Mouse (Mus musculus): ENCODE measurements around the gene Rassf2.

Rassf2 gene

GRCm38 (mm10) chr2:132029646-132030417 lies at the start of gene Rassf2:
Gene Rassf2 (minus strand): TSS chr2:132030258.
- DNase-seq: peak; percentile 80 to 85

GRCm38 (mm10) chr2:132079139-132079538 lies 49.1 kb upstream of the Rassf2 start:
- no peak for DNase-seq

GRCm38 (mm10) chr2:132073052-132073451 lies 43.0 kb upstream of the Rassf2 start:
- DNase-seq: no peak

- no peak for DNase-seq
These were observed 40.1 kb upstream of the Rassf2 start for GRCm38 (mm10) chr2:132069985-132070735.

DNA sequence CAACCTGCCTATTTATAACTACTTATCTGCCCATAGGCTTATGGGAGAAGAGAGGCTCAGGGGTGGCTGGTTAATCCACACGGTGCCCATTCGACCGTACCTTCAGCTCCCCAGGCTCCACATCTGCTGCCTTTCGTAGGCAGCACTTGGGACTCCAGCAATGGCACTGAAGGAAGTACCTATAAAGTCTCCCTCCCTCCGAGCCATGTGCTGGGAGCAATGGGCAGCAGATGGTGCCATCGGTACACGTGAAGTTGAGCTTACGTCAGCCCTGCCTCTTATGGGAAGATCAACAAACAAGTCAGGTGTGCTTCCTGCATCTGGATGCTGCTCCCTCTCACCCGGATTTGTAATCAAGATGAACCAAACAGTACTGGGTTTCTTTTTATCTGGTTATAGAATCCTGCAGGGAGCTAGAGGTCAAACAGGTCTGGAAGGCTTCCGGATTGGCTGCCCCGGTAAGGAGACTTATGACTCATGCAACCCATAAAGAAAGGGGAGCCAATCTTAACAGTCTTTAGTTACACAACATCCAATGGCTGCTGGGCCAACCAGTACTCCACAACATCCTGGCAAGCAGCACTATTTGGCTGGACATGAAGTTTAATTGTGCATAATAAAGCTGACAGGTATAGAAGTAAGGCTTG lies 34.2 kb upstream of the Rassf2 start:
- peak in 1 of 2 experiments; percentile 26 for DNase-seq

- DNase-seq: no peak
These were observed 33.7 kb upstream of the Rassf2 start for GRCm38 (mm10) chr2:132063776-132064175.

DNA sequence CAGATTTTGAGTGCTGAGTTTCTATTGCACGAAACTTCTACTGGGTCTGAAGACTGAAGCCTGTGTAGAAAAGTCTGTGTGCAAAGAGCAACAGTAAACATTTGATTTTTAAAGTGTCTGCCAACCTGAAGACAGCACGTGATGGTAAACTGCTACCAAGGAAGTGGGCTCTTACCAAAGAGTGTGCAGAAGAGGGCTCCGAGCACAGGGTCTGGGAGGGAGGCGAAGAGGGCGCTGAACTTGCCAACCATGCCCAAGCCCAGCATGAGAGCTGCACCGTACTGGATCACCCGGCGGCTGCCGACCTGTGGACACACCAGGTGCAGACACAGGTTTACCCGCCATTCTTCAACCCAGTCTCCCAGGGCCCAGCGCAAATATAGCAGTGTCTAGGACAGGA lies 31.8 kb upstream of the Rassf2 start:
- no peak for DNase-seq

DNA sequence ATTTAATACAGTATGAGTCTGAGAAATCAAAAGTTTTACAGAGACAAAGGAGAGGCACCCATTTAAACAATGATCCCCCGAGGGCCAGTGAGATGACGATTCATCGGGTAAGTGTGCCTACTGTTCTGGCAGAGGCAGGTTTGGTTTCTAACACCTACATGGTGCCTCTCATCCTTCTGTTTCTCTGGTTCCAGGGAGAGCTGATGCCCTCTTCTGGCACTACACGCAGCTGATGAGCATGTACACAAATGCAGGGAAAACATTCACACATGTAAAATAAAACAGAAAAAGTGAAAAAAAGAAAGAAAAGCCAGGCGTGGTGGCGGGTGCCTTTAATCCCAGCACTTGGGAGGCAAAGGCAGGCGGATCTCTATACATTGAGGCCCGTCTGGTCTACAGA lies 29.9 kb upstream of the Rassf2 start:
- DNase-seq: no peak

DNA sequence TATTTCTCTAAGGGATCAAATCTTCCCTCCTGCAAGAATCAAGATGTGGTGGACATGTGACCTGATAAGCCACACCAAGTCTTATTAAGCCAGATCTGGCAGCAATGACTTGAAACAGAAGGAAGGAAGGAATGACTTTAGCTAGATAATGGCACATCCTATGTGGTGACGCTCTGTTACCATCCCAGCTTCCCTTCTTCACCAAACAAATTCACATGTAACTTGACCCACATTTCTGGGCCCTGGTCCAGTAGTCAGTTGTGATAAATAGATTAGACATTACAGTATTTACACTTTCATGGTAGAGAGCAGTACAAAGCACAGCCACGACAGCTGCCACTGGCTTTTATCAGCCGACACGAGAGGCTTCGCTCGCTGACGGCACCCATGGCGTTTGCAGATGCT lies 25.3 kb upstream of the Rassf2 start:
- DNase-seq: no peak

DNA sequence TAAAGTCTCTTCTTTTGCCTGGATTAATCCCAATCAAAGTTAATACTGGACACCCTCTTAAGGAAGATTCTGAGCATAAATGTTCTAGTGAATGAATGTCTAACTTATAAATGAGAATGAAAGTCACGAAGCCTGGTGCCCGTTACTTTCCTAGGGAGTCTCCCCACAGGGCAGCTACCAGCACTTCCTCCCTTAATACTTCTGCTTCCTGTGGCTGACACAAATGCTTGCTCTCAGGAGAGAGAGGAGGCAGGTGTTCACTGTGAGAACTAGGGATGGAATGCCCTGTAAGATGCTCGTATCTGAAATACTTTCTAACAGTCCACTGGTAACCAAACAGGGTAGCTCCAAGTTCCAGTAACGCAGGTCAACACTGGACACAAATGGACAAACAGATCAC lies 23.8 kb upstream of the Rassf2 start:
- DNase-seq: no peak

DNA sequence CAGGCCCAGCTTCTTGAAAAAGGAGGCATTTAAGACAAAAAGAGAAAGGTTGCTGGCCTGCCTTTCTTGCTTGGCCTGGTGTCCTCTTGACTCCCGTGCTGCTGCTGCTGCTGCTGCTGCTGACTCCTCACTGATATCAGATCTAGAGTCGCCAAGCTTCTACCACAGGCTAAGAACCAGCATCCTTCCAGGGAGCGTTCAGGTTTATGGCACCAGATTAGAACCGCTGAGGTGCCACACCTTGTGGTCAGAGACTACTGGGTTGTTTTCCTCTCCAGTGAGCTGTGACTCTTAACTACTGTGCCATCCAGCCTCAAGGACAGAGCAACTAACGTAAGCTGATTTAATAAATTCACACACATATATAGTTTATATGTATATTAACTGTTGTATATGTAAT lies 21.7 kb upstream of the Rassf2 start:
- DNase-seq: no peak

- no peak for DNase-seq
These were observed 19.9 kb upstream of the Rassf2 start for GRCm38 (mm10) chr2:132049921-132050320.

DNA sequence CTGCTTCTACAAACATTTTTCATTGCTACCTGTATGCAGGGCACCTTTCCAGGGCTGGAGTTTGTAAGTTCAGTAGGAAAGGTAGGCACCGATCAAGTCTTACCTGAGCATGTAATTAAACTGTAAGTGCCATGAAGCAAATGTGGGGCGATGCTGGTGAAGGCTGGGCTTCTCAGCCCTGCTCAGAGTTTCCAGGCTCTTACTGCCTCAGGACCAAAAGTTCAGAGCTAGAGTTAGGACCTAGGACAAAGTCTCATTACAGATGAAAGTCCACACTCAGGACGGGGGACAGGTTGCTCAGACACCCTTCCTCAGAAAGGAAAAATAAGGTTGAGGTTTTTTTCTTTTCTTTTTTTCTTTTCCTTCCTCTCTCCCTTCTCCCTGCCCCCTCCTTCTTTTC lies 19.4 kb upstream of the Rassf2 start:
- DNase-seq: no peak

DNA sequence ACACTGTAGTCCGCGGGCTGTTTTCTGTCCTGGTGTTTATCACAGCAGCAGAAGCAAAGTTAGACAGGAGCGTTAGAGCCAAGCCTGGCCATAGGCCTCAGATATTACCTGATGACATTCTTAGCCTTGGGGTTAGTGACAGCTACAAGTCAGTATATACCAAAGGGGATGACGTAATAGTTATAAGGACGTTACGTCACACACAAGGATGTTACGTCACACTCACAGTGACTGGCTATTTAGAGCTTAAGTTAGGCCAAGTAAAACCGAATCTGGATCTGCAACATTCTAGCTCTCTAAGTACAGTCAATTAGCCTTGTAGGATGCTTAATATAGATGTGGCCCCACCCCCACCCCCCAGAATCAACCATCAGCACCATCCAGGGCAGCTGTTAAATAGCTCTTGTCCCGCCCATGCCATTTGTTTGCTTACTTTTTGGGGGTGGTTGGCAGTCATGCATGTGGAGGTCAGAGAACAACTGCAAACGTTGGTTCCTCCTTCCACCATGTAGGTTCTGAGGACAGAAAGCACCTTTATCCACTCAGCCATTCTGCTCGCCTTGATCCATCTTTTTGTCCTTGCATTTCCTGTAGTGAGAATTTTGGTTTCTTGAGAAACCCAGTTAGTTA lies 18.2 kb upstream of the Rassf2 start:
- no peak for DNase-seq

DNA sequence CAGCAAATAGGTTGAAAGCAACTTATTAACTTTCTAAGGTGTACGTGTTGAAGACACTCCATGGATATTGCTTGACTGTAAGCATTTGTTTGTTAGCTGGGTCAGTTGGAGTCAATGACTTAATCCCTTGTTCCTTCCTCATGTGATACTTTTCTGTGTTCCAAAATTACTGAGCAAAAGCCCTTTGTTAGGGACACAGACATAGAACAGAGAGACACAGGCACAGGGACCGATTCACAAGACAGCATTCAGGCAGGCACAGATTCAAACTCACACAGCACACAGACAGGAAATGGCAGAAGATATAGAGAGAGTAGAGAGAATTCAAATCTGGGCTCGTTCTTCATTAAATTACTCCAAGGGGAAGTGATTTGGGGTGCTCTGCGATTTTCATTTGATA lies 17.3 kb upstream of the Rassf2 start:
- DNase-seq: no peak

DNA sequence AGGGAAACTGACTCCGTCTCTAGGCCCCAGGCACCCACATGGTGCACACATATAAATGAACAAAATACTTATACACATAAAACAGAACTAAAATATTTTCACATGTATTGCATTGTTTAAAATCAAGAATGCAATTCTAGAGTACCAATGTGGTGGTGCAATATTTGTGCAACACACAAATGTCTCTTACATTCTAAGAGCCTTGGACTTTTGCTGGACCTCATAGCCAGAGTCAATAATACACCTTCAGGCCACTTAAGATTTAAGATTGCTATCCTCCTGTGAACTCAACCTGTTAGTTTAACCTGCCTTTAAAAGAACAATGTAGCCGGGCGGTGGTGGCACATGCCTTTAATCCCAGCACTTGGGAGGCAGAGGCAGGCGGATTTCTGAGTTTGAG lies 16.6 kb upstream of the Rassf2 start:
- no peak for DNase-seq

DNA sequence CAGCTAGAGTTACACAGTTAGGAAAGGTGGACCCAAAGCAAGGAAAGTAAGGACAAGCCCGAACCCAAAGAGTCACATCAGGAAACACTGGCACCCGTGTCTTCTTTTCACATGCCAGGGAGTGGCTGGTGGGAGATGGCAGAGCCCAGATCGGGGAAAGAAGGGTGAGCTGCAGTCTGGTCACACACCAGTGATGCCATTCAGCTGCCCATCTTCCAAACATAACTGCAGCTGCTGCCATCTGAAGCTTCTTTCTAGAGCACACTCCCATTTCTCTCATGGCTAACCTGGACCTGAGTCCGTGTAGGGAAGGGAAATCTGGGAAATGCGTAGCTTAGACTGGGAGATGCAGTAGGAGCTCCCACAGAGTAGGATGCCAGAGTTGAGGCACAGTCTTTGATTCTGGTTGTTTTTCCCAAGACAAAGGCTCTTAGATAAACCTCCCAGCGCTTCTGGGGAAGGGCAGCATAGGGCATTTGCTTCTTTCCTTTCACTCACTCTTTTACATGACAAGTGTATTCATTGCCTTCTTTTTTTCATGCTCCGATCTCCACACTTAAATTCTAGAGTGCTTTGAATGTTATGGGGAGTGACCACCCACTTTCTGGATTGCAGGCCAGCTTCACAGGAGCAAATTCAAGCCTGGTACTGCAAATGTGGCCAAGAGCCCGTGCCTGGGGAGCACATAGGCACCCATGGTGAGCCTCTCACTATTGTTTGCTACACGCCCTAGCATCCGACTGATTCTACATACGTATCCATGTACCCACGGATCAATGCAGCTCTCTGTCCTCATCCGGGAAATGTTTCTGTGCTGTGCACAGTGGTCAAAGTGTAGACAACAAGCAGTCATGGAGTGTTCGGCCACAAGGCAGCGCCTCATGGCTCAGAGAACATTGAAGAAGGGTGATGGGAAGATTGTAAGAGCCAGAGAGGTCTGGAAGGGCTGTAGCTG lies 14.5 kb upstream of the Rassf2 start:
- DNase-seq: no peak

DNA sequence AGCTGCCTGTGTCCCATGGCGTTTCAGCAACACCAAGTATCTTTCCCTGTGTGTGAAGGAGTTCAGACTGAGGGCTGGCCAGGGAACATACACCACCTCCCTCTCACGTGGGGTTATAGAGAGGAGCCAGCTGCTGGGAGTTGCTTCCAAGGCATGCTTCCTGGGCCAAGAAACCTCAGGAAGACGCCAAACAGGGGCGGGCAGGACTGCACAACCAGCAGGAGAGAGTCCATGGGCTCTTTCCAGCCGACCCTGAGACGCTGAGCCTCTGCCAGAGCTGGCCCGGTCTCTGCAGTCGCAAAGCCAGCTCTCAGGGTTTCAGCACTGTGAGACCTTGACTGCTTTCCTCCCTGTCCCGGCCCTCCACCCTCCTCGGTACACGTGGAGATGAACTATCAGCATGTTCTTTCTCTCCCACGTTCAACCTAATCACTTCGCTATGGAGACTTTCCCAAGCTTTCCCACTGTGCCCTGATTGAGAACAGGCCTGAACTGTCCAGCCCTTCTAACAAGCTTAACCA lies 13.1 kb upstream of the Rassf2 start:
- DNase-seq: peak; percentile 70 to 78

- no peak for DNase-seq
These were observed 9.8 kb upstream of the Rassf2 start for GRCm38 (mm10) chr2:132039894-132040293.

DNA sequence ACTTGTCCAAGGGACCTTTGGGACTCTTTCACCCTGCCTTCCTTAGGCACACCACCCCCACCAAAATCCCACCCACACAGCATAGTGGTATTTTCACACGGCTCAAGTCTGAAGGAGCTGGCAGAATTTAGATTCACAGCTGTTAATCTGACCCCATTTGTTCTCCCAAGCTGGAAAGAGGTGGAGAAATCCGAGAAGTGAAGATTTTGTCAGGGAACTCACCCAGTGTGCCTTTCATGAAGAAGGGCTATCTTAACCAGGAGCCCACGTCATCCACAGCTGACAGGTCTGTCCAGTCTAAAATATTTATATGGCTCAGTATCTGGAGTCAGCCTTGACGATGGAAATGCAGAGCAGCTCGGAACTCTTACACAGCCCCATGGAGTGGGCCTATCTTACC lies 6.3 kb upstream of the Rassf2 start:
- no peak for DNase-seq

GRCm38 (mm10) chr2:132035470-132035835 lies 5.4 kb upstream of the Rassf2 start:
- no peak for DNase-seq
